Mouse (Mus musculus): ENCODE data around the gene Zbtb17.
A peak's percentile ranks its signal among the peaks of the same experiment; 100 is the strongest.

Zbtb17 gene

DNA sequence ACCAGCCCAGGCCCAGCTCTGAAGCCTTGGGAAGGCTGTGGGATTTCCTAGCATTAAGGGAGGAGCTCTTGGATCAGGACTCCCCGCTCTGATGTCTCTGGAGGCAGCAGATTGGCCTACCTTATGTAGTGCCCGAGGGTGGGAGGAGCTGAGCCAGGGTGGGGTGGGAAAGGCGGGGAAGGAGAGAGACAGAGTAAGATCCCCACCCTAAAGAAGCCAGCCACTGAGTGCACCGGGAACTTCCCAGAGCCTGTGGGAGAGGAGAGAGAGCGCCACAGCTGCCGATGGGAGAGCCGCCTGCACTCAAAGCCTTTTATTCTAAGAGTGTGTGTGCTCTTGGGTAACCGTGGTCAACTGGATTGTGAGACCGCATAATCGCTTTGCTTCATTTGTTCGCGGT is 16.6 kb downstream of the Zbtb17 start:
- no peak for DNase-seq

DNA sequence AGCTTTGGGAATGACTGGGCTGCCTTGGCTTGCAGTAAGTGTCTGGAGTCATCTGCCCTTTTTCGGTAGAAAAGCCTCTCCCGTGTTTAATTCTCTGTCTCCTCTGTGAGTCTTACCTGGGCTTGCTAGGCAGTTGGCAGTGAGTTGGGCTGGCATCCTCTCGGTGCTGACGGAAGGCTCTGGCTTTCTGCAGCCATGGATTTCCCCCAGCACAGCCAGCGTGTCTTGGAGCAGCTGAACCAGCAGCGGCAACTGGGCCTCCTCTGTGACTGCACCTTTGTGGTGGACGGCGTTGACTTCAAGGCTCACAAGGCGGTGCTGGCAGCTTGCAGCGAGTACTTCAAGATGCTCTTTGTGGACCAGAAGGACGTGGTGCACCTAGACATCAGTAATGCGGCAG is 17.1 kb downstream of the Zbtb17 start:
- no peak for DNase-seq

DNA sequence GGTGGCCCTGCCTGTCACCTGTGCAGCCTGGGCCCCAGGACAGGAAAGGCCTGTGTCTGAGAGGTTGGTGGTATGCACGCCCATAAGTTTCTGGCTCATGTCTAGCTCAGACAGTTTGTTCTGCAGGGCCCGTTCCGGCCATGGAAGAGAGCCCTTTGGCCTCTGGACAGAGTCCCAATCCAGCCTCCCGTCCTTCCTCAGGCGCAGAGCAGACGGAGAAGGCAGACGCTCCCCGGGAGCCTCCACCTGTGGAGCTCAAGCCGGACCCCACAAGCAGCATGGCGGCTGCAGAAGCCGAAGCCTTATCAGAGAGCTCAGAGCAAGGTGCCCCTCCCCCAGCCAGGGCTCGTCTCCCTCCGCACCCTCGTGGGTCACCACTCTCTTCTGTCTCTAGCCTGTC is 19.0 kb downstream of the Zbtb17 start:
- peak; percentile 65 for DNase-seq

DNA sequence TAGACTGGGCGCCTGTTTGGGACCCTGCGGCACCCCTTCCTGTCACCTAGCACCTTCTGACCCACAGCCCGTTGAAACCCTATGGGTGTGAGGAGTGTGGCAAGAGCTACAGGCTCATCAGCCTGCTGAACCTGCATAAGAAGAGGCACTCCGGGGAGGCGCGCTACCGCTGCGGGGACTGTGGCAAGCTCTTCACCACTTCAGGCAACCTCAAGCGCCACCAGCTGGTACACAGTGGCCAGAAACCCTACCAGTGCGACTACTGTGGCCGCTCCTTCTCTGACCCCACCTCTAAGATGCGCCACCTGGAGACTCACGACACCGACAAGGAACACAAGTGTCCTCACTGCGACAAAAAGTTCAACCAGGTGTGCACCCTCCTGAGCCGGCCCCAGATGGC is 20.3 kb downstream of the Zbtb17 start:
- no peak for DNase-seq

DNA sequence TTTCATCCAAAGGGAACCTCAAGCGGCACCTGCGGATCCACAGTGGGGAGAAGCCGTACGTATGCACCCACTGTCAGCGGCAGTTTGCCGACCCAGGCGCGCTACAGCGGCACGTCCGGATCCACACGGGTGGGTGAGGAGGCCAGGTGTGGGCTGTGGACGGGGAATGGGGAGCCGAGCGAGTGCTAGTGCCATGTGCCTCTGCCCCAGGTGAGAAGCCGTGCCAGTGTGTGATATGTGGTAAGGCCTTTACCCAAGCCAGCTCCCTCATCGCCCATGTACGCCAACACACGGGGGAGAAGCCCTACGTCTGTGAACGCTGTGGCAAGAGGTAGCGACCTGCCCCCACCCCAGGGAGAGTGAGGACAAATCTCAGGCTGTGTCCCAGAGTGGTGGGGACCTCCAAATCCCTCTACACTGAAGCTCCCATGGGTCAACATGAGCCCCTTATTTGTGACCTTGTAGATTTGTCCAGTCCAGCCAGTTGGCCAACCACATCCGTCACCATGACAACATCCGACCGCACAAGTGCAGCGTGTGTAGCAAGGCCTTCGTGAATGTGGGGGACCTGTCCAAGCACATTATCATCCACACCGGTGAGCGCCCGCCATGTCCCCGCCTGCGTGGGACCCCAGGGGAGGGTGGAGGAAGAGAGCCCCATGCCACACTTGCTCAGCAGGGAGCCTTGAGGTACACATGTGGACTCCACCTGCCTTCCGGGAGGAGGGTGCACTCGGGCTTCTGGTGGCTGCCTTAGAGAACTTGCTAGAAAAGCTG is 21.2 kb downstream of the Zbtb17 start:
- no peak for DNase-seq

DNA sequence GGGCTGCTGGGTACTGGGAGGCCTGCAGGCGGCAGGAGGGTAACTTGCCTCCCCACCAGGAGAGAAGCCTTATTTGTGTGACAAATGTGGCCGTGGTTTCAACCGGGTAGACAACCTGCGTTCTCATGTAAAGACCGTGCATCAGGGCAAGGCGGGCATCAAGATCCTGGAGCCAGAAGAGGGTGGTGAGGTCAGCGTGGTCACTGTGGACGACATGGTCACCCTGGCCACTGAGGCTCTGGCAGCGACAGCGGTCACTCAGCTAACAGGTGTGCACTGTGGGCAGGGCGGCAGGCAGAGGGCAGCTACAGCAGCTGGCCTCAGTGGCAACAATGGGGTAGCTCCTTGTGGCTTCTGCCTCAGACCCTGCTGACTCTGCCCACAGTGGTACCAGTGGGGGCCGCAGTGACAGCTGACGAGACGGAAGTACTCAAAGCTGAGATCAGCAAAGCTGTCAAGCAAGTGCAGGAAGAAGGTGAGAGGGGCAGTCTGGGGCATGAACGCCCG is 21.9 kb downstream of the Zbtb17 start:
- no peak for DNase-seq

DNA sequence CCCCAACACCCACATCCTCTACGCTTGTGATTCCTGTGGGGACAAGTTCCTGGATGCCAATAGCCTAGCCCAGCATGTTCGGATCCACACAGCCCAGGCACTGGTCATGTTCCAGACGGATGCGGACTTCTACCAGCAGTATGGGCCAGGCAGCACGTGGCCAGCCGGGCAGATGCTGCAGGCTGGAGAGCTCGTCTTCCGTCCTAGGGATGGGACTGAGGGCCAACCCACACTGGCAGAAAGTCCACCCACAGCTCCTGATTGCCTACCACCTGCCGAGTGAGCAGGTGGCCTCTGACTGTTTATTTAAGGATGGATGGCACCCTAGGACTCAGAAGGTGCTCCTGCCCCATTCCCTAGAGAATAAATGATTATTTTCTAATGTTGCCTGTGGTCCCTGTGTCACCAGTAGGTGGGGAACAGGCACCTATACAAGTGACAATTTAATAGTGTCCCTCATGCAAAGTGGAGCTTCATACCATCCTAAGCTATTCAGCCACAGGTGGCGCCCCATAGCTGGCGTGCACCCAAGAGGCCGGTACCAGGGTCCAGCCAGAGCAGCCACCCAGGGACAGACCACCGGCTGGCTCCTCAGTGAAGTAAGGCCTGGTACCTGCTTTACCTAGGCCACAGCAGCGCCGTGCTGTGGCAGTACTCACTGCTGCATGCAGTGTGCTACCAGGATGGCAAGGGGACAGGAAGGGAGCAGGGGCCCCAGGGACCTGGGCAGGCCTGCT is 22.6 kb downstream of the Zbtb17 start:
- DNase-seq, result no peak

DNA sequence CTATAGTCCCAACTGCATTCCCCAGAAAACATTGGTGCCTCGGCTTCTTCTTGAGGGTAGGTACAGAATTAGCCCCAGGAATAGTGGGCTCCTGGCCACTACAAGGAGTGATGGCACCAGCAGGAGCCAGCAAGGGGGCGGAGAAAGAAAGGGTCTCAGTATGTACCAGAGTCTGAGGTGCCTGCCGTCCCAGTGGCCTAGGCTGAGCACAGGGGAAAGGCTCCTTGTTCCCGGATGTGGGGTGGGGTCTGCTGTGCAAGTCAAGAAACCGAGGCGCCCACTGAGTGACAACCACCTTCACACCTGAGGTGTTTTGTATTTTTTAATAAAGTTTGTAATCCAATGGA is 23.1 kb downstream of the Zbtb17 start:
- DNase-seq, result no peak

DNA sequence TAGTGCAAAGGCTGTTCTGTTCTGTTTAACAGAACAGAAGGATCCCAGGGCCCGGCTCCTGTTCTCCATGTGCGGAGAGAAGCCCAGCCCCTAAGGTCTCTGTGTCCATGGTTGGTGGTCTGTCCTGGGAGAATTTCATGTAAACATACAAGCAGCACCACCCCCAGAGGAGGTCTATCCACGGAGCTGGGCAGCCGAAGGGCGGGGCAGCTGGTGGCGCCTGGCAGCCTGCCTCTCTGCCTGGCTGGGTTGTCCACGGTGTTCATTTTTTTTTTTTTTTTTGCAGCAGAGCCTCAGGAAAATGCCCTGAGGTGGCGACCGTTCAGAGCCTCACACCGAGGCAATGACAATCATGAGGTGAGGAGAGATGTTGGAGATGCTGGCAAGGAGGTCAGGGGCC is 24.1 kb downstream of the Zbtb17 start:
- no peak for DNase-seq

DNA sequence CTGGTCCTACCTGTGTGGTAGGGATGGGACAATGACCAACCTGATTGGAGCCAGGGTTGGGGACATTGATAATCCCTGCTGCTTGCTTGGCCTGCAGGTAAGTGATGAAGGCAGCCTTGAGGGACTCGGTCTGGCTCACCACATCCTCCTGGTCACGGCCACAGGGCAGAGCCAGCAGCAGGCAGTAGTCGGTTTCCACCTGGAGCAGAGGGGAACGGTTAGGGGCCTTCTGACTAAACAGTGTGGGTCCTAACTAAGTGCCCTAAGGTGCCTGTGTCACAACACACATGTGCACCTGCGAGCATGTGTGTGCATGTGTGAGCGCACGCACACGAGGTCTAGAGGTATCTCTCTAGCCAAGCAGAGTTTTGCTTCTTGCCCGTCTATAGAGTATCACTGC is 24.9 kb downstream of the Zbtb17 start:
- DNase-seq, result no peak

DNA sequence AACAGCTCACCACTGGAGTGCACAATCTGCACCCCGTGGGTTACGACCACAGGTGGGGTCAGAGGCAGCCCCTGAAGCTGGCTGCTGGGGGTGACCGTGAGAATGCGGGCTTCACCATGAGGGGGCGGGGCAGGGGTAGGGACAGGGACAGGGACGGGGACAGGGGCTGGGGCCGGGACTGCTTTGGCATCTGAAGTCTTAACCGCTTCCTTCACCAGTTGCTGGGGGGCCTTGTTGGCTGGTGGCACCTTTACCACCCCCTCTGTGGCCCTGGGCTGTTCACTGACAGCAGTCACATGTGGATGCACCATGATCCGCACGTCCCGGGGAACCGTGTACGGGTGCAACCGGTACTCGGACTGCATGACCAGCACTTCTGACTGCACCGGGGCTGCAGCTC is 27.0 kb downstream of the Zbtb17 start:
- no peak for DNase-seq

DNA sequence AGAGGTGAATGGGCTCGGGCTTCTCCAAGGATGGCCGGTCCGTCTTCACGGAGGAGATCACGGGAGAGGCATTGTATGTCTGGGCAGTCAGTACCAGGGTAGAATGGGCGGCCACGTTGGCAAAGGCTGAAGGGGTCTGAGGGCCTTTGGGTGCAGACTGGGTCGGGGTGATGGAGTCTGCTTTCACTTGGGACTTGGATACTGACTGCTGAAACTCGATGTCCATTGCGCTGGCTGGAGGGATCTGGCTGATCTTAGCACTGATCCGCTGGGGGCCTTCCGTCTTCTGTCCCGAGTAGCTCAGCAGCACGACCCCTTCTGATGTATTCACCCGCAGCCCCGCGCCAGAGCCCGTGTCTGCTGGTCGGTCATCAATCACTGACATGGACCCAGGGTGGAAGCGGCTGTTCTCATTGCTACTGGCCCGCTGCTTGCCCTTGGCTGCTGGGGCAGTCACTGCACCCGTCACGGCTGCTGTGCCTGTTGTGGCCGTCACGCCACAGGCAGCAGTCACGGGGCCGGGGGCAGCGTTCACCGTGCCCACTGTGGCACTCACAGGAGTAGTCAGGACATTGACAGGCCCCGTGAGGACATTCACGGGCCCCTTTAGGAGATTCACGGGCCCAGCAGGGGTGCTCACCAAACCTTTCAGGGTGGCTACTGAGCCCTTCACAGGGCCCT is 28.3 kb downstream of the Zbtb17 start:
- DNase-seq, result no peak

DNA sequence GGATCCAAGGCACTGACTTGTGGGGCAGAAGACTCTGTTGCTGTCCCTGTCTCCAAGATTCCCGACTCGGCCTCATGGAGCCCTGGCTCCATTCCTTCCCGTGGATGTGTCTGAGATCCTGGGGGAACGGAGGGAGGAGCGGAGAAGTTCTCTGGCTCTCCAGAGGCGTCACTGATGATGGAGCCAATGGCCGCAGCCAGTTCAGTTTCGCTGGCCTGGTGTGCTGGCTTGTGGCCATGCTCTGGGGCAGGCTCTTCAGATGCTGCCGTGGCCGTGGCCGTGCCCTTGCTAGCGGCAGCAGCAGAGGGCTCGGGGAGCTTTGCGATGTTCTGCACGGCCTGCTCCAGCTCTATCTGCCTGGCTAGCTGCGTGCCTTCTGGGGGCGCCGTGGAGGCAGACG is 30.0 kb downstream of the Zbtb17 start:
- DNase-seq, result no peak

DNA sequence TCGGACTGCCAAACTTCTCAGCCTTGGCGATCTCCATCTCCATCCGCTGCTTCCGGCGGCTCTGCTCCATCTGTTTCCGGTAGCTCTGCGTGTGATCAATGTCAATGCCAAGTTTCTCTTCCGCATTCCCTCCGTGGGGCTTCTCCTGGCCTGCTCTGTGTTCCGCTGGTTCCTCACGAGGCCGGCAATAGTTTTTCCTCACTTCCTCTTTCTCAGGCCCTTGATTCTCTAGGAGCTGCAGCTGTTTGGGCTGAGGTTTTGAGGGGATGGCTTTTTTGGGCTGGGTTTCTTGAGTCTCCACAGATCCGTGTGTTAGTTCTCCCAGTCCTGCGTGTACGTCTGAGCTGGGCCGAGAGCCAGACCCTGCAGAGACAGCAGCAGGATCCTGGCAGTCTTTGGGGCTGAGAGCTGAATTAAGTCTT is 33.2 kb downstream of the Zbtb17 start:
- DNase-seq, result no peak

DNA sequence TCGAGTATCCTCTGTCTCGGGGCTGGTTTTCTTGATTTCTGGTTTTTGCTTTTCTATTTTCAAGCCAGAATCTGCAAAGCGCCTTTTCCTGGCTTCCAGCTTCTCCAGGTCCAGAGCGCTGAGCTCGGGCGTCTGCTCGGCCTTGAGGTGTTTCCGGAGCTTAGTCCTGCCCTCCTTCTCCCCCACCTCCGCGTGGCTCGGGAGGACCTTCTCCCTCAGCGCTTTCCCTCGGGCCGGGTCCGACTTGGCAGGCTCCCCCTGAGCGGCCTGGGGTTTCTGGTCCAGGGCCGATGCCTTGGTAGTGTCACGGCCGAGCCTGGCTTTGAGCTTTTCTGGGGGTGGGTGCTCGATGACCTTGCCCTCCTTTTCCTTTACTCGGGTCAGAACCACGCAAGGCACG is 33.8 kb downstream of the Zbtb17 start:
- DNase-seq, result no peak

DNA sequence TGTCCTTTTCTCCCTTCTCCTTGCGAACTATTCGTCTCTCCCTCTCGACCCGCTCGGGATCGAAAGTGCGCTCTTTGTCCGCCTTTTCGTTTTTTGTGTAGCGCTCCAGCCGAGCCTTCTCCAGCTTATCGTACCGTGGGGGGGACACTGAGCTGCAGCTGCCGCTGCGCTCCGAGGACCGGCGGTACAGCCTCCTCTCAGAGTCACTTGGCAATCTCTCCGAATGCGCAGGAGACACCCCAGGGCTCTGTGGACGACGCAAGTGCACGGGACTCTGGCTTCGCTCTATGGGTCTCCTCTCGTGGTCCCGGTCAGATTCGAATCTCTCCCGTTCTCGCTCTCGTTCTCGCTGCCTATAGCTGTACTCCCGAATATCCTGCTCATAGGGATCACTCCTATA is 34.3 kb downstream of the Zbtb17 start:
- DNase-seq, result no peak

DNA sequence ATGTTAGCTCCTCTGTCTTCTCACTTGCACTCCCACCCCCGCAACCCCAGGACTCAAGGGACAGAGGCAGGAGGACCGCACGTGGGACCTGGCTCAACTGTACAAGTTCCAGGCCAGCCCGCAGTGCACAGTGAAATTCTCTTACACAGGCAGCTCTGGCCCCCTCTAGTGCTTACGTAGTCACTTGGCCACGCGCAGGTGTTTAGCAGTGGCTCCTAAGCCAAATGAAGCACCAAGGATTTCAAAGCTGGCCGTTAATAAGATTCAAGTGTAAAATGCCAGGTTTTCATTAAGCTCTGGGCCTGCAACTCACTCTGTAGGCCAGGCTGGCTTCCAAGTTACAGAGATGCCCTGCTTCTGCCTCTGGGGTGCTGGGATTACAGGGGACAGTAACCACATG is 35.0 kb downstream of the Zbtb17 start:
- DNase-seq, result no peak

DNA sequence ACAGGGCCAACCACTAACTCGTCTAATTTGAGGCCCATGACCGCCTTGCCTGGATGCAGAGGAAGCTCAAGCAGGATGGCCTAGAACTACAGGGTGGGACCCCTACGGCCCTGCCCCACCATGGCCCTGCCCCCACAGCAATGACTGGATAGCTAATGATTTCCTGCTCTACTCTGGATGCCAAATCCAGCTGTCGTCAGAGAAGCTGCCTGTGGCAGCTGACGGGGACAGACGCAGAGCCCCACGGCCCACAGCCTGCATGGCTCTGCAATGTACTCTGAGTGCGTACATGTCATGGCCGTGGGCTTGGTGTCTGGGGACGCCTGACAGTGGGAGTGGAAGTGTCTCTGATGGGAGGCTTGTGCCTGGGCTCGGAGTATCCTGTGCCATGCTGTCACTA is 39.6 kb downstream of the Zbtb17 start:
- no peak for DNase-seq

DNA sequence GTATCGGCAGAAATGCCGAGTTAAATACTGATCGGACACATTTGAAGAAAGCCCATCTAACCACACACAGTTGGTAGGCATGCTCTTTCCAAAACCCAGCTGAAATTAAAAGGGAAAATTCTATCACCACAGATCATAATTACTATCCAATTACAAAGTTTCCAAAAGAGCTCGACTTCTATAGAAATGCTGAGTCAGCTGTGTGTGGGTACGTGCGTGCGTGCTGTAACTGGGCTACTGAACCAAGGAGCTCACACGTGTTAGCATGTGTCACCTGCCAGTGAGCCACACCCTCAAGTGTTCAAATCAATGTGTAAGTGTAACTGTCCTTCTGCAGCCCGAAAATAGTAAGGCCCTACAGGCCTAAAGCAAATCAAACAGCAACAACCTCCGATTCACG is 43.1 kb downstream of the Zbtb17 start:
- no peak for DNase-seq

DNA sequence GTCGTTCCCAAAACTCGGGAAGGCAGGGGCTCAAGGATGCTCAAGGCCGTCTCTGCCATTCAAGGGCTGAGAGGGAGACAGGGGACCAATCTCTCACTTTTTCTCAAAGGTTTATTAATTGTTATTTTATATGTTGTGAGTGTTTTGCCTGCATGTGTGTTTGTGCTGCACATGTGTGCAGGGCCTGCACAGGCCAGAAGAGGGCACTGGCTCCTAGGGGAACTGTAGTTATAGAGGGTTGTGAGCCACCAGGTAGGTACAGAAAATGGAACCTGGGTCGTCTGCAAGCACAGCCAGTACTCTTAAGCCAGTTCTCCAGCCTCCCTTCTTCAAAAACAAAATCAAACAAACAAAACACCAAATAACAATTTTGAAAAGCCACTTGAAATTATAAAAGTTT is 44.2 kb downstream of the Zbtb17 start:
- no peak for DNase-seq

DNA sequence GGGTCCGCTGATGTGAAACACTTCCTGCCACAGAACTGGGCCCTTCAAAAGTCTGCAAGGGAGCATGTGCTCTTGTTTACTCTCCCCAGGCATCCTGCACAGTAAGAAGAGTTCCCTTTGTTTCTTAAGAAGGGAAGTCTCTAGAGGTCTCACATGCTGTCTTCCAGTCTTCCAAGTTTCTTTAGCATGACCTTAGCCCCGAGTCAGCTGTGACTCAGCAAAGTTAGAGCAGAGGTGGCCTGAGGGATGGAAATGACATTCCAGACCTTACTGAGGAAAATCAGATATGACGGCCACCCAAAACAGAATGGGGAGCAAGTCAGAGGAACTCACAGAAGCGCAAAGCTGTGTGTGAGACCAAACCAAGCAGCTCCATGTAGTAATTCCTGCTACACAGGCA is 56.2 kb downstream of the Zbtb17 start:
- peak; percentile 40 for DNase-seq

DNA sequence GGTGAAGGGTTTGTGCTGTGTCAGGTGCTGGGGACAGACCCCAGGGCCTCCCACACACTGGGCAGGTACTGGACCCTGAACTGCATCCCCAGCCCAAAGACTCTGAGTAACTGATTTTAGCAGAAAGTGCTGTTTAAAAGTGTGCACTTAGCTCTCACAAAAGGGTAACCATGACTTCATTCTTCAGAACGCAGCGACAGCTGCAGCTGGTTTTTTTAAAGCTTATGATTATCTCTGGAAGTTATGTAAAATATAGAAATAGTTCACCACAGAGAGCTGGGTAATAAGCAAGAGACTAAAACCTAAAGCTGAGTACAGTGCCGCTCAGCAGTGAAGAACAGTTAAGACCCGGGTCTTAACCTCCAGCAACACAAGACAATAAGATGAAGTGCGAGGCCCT is 56.6 kb downstream of the Zbtb17 start:
- no peak for DNase-seq

DNA sequence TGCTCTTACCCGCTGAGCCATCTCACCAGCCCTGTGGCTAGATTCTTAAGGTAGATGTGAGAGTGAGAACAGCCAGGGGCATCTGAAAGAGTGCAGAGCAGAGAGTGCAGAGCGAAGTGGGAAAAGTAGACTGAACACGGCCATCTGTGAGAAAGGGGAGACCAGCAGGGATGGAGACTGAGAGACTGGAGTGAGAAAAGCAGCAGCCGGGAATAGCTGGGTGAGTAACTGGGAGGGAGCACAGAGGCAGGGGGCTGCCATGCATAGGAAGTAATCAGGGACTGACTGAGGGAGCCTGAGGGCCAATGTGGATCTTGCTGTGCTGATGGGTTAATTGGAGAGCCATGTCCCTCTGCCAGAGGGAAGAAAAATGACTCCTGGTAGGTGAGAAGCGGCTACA is 58.3 kb downstream of the Zbtb17 start:
- DNase-seq, result no peak

DNA sequence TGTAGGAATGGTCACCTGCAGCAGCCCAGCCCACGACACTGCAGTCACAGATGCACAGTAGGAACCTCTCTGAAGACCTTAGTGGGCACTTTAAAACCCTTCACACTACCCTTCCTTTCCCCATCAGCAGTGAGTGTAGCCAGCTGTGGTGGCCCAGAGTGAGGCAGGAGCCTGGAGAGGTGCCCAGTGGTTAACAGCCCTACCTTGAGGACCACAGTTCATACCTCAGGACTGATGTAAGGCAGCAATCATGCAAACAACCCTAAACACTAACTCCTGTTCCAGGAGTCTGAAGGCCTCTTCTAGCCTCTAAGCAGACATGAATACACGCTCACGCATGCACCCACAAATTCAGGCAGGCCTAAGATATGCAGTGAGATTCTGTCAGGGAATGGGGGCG is 60.0 kb downstream of the Zbtb17 start:
- no peak for DNase-seq

All from kidney, adult 11 months (tissue).